Mouse (Mus musculus) embryonic facial prominence, embryonic 11.5 days (tissue): ENCODE results near the gene Nanos2. TPM values are rescaled to one million over a fixed set of nuclear protein-coding genes. Genes with fewer than 3 reads are reported as not detected.

Experiments
- ATAC-seq: fragments of 200-750 bp; cut with Nextera tagmentation; replicated peaks from 2 replicates; pipeline ENCODE4 v1.8.0; 2017; ENCODE audit warnings: low read depth; ENCODE audit not compliant: insufficient number of reproducible peaks, low FRiP score, low TSS enrichment
- DNase-seq: peaks from one replicate; pipeline ENCODE4 v3.0.0-alpha.2; 2015; ENCODE audit warnings: low spot score
- H3K27ac ChIP-seq: fragments of 300-500 bp; sonication (generic); replicated peaks from 2 replicates; pipeline ENCODE4 v1.5.1; 2014; ENCODE audit warnings: mild to moderate bottlenecking, low read depth, low read length, control low read depth
- H3K27me3 ChIP-seq: fragments of 300-500 bp; sonication (generic); 2 replicates; pipeline ENCODE4 v1.6.1; 2014; ENCODE audit warnings: mild to moderate bottlenecking, low read length, moderate library complexity, mixed read lengths; ENCODE audit not compliant: control insufficient read depth, insufficient read depth
- H3K36me3 ChIP-seq: fragments of 300-500 bp; sonication (generic); replicated peaks from 2 replicates; pipeline ENCODE4 v1.6.1; 2014; ENCODE audit warnings: low read depth, mild to moderate bottlenecking, low read length, moderate library complexity, mixed read lengths; ENCODE audit not compliant: control insufficient read depth, insufficient read depth
- H3K4me1 ChIP-seq: fragments of 300-500 bp; sonication (generic); 2 replicates; pipeline ENCODE4 v1.6.1; 2014; ENCODE audit warnings: low read length, mixed read lengths; ENCODE audit not compliant: control insufficient read depth, insufficient read depth
- H3K4me2 ChIP-seq: fragments of 300-500 bp; sonication (generic); 2 replicates; pipeline ENCODE4 v1.6.1; 2014; ENCODE audit warnings: low read depth, mild to moderate bottlenecking, control low read depth, low read length, moderate library complexity
- H3K4me3 ChIP-seq: fragments of 300-500 bp; sonication (generic); 2 replicates; pipeline ENCODE4 v1.5.1; 2014; ENCODE audit warnings: low read depth, low read length, control low read depth
- H3K9ac ChIP-seq: fragments of 300-500 bp; sonication (generic); replicated peaks from 2 replicates; pipeline ENCODE4 v1.6.1; 2014; ENCODE audit warnings: mild to moderate bottlenecking, control low read depth, low read length
- H3K9me3 ChIP-seq: fragments of 300-500 bp; sonication (generic); replicated peaks from 2 replicates; pipeline ENCODE4 v1.6.1; 2016; ENCODE audit warnings: mild to moderate bottlenecking, low read length, inconsistent platforms, mixed read lengths; ENCODE audit not compliant: control insufficient read depth
- WGBS: fragments of 180-500 bp; shearing (Covaris S2); extraction: QIAGEN DNeasy Blood & Tissue Kit; methylation state at CpG from one replicate; pipeline ENCODE4 v1.1.7; 2014; 5-methylcytosine and 5-hydroxymethylcytosine counted together
- polyA plus RNA-seq: library from polyadenylated mRNA; unstranded; fragments of >200 nt; fragmentation: Nextera tagmentation; extraction: Ambion mirVana; gene quantifications from 2 replicates; pipeline ENCODE4 v1.2.1, GENCODE M21; 2014

Nanos2 gene
- polyA plus RNA-seq, 1 experiment from 2014 or later, result not detected

DNA sequence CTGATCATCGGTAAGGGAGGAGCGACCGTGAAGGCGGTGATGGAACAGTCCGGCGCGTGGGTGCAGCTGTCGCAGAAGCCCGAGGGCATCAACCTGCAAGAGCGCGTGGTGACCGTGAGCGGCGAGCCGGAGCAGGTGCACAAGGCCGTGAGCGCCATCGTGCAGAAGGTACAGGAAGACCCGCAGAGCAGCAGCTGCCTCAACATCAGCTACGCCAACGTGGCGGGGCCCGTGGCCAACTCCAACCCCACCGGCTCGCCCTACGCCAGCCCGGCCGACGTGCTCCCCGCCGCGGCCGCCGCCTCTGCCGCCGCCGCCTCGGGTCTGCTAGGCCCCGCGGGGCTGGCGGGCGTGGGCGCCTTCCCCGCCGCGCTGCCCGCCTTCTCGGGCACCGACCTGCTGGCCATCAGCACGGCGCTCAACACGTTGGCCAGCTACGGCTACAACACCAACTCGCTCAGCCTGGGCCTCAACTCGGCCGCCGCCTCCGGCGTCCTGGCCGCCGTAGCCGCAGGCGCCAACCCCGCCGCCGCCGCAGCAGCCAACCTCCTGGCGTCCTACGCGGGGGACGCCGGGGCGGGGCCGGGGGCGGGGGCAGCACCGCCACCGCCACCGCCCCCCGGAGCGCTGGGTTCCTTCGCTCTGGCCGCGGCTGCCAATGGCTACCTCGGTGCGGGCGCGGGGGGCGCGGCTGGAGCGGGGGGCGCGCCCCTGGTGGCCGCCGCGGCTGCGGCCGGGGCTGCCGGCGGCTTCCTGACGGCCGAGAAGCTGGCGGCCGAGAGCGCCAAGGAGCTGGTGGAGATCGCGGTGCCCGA, 29.4 kb upstream of the Nanos2 start:
- Histone ChIP-seq H3K4me2 (peak overlapping the region; percentile 99), H3K4me1 (peaks cover 5% of the 10 kb centered on the region), H3K27me3 (peaks cover 54% of the 10 kb centered on the region), H3K9ac (peak overlapping the region; percentile 57), H3K27ac (no peak overlapping the region), H3K4me3 (peak overlapping the region; percentile 46), H3K36me3 (no peaks in the 10 kb centered on the region), H3K9me3 (no peaks in the 10 kb centered on the region)
- DNase-seq, result peak; percentile 64
- peak; percentile 20; the same call in 1 of the 2 replicates for ATAC-seq
- WGBS, result under 1% methylated on average over 95 of the region's 107 CpGs

DNA sequence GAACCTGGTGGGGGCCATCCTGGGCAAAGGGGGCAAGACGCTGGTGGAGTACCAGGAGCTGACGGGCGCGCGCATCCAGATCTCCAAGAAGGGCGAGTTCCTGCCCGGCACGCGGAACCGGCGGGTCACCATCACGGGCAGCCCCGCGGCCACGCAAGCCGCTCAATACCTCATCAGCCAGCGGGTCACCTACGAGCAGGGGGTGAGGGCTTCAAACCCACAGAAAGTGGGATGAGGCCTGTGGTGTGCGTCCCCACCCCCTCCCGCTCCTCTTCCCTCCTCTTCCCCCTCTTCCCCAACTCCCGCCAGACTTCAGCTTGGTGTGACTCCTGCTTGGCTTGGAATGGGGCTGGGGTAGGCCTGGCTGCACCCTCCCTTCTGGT, 28.8 kb upstream of the Nanos2 start:
- H3K4me1 ChIP-seq, result peaks cover 6% of the 10 kb centered on the region

GRCm38 (mm10) chr7:18959446-18959845, 27.8 kb upstream of the Nanos2 start:
- Histone ChIP-seq H3K9ac (no peak overlapping the region), H3K9me3 (no peaks in the 10 kb centered on the region), H3K4me1 (peaks cover 6% of the 10 kb centered on the region), H3K4me2 (no peak overlapping the region), H3K27me3 (peaks cover 68% of the 10 kb centered on the region), H3K27ac (no peak overlapping the region), H3K4me3 (no peak overlapping the region), H3K36me3 (no peaks in the 10 kb centered on the region)
- 64% methylated on average over 8 of the region's 8 CpGs for WGBS
- ATAC-seq (no peak), DNase-seq (no peak)

More for the DNA sequence above, 28.8 kb upstream of the Nanos2 start:
- Histone ChIP-seq H3K36me3 (no peaks in the 10 kb centered on the region), H3K4me2 (peak overlapping the region; percentile 99), H3K9ac (peak overlapping the region; percentile 57), H3K9me3 (no peaks in the 10 kb centered on the region), H3K27me3 (peaks cover 60% of the 10 kb centered on the region), H3K4me3 (peak overlapping the region; percentile 46), H3K27ac (no peak overlapping the region)
- DNase-seq, result no peak
- WGBS, result under 1% methylated on average over 20 of the region's 21 CpGs
- no peak for ATAC-seq

DNA sequence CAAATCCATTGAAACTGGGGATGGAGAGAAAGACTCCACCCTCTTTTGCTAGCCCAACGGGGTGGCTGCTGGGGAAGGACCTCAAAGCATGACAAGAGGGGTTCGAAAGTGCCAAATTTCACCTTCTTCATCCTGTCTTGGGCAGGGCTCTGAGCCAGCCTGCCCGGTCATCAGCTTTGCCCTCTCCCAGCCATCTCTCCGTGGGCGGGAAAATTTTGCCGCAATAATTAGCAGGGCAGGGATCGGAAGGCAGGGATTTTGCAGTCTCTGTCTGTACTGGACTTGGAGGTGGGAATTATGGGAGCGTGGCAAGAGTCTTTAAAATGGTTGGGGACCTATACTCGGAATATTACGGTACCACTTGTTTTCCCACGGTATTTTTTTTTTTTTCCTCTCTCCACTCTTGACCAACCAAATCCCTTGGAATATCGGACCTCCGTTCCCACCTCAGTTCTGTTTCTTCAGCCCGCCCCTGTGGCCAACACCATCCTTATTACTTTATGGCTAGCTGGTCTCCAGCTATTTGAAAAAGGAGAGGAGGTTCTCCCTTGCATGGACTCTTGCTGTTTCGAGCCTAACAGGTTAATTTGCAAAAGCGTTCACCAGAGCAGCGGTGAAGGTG, 24.9 kb upstream of the Nanos2 start:
- Histone ChIP-seq H3K27ac (no peak overlapping the region), H3K4me2 (peak overlapping the region; percentile 38), H3K4me3 (0 out of 2 replicates have a peak overlapping the region, but pooled peaks have one; percentile 5), H3K9me3 (no peaks in the 10 kb centered on the region), H3K4me1 (peaks cover 6% of the 10 kb centered on the region), H3K27me3 (peaks cover 67% of the 10 kb centered on the region), H3K9ac (no peak overlapping the region), H3K36me3 (no peaks in the 10 kb centered on the region)
- WGBS, result 2% methylated on average over 17 of the region's 17 CpGs
- peak; percentile 46 for DNase-seq
- no peak for ATAC-seq

- Histone ChIP-seq H3K4me2 (peak overlapping the region; percentile 38), H3K36me3 (no peaks in the 10 kb centered on the region), H3K9me3 (no peaks in the 10 kb centered on the region), H3K4me3 (0 out of 2 replicates have a peak overlapping the region, but pooled peaks have one; percentile 5), H3K27ac (no peak overlapping the region), H3K9ac (no peak overlapping the region), H3K27me3 (peaks cover 62% of the 10 kb centered on the region), H3K4me1 (peaks cover 4% of the 10 kb centered on the region)
- DNase-seq (no peak), ATAC-seq (no peak)
- WGBS, result under 1% methylated on average over 17 of the region's 20 CpGs
Measured at GRCm38 (mm10) chr7:18962795-18963194, 24.4 kb upstream of the Nanos2 start.

DNA sequence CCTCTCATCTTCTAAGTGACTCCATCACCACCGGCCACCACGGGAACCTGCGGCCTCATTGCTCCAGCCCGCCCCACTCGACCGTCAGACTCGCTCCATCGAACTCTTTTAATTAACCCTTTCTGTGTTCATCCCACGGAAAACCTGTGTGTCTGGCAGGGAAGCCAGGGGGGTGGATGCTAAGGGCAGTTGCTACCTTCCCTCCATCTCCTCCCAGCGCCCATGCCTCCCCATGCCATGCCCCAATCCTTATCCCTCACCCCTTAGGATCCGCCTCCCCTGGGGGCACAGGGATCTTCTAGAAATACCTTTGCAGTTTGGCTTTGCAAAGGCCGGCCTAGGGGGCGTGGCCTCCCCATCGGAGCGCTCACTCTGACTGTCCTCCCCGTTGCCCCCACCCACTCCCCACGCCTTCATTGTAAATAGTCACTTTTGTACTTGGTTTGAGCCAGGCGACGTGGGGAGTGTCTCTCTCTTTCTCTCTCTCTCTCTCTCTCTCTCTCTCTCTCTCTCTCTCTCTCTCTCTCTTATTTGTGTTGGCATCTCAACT, 23.8 kb upstream of the Nanos2 start:
- Histone ChIP-seq H3K4me1 (peaks cover 4% of the 10 kb centered on the region), H3K36me3 (no peaks in the 10 kb centered on the region), H3K27me3 (peaks cover 56% of the 10 kb centered on the region), H3K9me3 (no peaks in the 10 kb centered on the region), H3K27ac (no peak overlapping the region), H3K9ac (no peak overlapping the region), H3K4me2 (no peak overlapping the region), H3K4me3 (0 out of 2 replicates have a peak overlapping the region, but pooled peaks have one; percentile 8)
- DNase-seq, result no peak
- ATAC-seq, result no peak
- WGBS, result under 1% methylated on average over 19 of the region's 19 CpGs

- Histone ChIP-seq H3K9me3 (no peaks in the 10 kb centered on the region), H3K27ac (no peak overlapping the region), H3K4me1 (peaks cover 4% of the 10 kb centered on the region), H3K4me3 (no peak overlapping the region), H3K4me2 (no peak overlapping the region), H3K9ac (no peak overlapping the region), H3K36me3 (no peaks in the 10 kb centered on the region), H3K27me3 (peaks cover 44% of the 10 kb centered on the region)
- ATAC-seq, result no peak
- no peak for DNase-seq
- 75% methylated on average over 5 of the region's 5 CpGs for WGBS
Measured at GRCm38 (mm10) chr7:18965312-18965711, 21.9 kb upstream of the Nanos2 start.

GRCm38 (mm10) chr7:18967603-18968002, 19.6 kb upstream of the Nanos2 start:
- H3K27me3 ChIP-seq, result peaks cover 24% of the 10 kb centered on the region

More at GRCm38 (mm10) chr7:18967603-18968002, 19.6 kb upstream of the Nanos2 start:
- ATAC-seq, result 0 out of 2 replicates have a peak, but pooled peaks have one; percentile 36
- WGBS, result 10% methylated on average over 8 of the region's 8 CpGs
- Histone ChIP-seq H3K27ac (no peak overlapping the region), H3K4me2 (no peak overlapping the region), H3K9me3 (no peaks in the 10 kb centered on the region), H3K36me3 (no peaks in the 10 kb centered on the region), H3K4me1 (peaks cover 2% of the 10 kb centered on the region; the same call in 1 of the 2 replicates), H3K4me3 (no peak overlapping the region), H3K9ac (no peak overlapping the region)
- no peak for DNase-seq
